Mouse (Mus musculus) cerebellum, adult 11-12 months (tissue): ENCODE results near the gene Ppip5k1.
"Not testable (repeated sequence)": the region's sequence is repeated elsewhere in the genome, so short reads cannot be mapped to it uniquely, and the experiment has no call there.

Source experiments
- DNase-seq: peaks from one replicate; pipeline ENCODE4 v3.0.0; 2022

Gene Ppip5k1

GRCm38 (mm10) chr2:121354820-121355592, at the start of gene Ppip5k1:
Gene Ppip5k1 (minus strand): TSS chr2:121355396.
- DNase-seq: peak; percentile 97

DNA sequence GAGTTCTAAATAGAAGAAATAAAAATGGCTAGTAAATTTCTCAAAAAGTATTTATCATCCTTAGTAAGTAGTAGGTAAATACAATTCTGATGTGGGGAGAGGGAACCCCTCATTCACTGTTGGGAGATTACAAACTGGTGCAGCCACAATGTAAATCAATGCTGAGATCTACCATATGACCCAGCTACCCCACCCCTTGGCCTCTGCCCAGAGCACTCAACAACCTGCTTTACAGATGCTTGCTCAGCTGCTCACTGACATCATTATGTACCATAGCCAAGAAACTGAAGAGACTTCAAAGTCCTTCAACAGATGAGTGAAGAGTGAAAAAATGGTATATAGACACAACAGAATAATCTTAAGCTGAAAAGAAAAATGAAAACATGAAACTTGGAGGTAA, 48.1 kb upstream of the Ppip5k1 start:
- DNase-seq: no peak

- DNase-seq: peak; percentile 74
These were observed 41.4 kb upstream of the Ppip5k1 start for GRCm38 (mm10) chr2:121396624-121397023.

DNA sequence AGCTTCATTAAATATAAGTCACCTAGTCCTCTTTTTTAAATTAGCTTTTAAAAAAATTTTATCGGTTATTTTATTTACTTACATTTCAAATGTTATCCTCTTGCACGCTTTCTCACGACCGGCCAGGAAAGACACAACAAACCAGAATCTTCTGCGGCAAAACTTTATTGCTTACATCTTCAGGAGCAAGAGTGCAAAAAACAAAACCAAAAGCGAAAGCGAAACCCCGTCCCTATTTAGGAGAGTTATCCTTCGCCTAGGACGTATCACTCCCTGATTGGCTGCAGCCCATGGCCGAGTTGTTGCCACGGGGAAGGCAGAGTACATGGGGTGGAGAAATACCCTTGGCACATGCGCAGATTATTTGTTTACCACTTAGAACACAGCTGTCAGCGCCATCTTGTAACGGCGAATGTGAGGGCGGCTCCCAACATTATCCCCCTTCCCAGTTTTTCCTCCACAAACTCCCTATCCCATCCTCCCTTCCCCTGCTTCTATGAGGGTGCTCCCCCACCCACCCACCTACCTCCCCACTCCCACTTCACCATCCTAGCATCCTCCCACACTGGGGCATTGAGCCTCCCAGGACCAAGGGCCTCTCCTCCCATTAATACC, 31.9 kb upstream of the Ppip5k1 start, which contains the start of gene Strc:
Gene Strc, minus strand, starts transcription at position 208 of the 615 bp plus-strand sequence.
- not testable (repeated sequence) for DNase-seq

DNA sequence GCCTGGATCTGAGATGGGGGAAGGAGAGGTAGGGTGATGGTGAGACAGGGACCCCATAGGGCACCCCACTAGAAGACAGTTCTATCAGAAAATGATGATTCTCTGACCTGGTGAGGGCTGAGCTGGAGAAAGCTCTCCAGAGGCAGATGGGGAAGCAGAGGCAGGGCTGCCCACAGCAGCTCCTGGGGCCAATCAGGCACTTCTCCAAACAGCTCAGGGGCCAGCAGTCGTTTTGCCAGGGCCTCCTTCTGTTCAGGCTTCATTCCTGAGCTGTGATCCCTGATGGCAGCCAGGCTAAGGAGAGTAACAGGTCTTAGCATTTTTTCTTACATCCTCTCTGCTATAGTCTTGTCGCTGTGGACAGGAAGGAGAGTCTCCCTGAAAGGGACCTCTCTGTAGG, 19.6 kb upstream of the Ppip5k1 start:
- no peak for DNase-seq

DNA sequence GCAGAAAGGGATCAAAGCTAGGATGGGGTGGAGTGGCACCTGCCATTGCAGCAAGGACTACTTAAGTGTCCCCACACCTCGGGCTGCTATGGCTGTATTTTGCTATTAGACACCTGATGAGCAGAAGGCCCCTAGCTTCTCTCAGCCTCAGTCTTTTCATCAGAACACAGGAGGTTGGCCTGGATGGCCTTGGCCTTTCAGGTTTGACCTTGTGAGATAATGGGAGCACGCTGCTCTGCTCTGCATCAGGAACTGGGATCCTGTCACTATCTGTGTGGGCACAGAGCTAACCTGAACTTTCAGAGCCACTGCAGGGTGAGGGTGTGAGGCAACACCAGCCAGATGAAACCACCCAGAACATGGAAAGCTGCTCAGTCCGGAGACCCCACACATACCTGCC, 17.1 kb upstream of the Ppip5k1 start:
- DNase-seq: no peak

DNA sequence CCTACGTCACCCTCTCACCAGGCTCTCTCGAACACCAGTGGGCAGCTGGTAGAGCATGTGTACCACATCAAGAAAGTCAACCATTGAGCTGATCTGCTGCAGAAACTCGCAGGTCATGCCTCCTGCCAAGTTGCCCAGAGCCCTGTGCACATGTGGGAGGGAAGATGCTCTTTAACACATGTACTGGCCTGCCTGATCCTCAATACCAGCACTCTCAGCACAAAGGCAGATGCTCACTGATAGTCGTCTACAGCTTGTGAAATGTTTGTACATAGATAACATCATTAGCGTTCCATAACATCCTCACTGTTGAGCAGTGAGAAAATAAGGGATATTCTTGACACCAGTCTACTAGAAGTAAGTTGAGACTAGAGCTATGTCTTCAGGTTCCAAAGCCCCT, 15.7 kb upstream of the Ppip5k1 start:
- DNase-seq: no peak

DNA sequence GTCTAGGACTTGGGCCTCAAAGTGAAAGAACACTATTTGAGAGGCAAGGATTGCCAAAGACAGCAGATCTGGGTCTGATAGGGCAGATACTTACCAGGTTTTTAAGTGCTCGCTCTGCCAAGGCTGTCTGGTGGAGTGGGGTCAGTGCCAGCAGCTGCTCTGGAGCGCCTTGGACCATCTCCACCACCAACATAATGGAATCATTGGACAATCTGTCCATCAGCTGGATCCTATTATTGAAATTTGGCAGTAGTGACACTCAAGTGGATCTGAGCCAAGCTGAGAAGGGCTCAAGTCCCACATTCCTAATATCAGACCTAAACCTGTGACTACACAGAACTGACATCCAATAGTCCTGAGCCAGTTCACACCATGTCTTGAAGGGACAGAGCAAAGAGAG, 13.6 kb upstream of the Ppip5k1 start:
- peak; percentile 51 for DNase-seq

DNA sequence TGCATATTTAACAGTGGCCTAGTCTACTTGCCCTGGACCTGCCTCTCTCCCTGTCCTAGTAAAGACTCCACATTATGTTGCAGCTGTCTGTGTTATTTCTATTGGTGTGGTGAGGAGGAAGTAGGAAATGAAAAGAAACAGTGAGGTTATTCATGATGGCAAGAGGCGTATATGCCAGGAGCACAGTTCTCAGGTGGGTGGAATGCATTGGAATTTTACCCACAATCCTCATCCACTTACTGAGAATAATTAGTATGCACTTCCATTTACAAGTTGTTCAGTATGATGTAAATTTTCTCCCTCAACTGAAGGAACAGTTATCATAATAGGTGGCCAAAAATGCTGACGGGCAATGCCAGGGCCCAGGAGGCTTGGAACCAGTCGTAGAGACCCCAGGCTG, 8.5 kb upstream of the Ppip5k1 start:
- no peak for DNase-seq

GRCm38 (mm10) chr2:121359461-121359860, 4.3 kb upstream of the Ppip5k1 start:
- peak; percentile 55 for DNase-seq

DNA sequence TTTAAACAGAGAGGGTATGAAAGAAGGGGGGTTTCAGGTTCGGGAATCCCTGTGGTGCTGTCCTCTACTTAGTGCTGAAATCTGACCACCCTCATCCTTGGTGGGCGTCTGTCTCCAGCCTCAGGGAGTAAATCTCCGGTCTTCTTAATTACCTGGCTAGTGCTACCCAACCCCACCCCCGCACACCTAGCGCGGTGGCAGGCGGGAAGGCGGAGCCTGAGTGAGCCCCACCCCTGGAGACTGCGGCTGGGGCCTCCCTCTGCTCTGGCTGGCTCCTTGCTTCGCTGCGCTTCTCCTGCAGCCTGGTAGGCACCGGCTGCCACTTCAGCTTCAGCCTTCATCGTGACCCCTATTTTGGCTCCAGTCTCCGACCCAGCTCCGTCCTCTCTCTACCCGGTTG, 3.2 kb upstream of the Ppip5k1 start:
- DNase-seq: peak; percentile 95

GRCm38 (mm10) chr2:121357961-121358360, 2.8 kb upstream of the Ppip5k1 start:
- no peak for DNase-seq

- DNase-seq: peak; percentile 30
These were observed 2.3 kb upstream of the Ppip5k1 start, which contains the start of gene Ckmt1 for GRCm38 (mm10) chr2:121357494-121357893. Gene Ckmt1 (plus strand): TSS chr2:121357714.

GRCm38 (mm10) chr2:121354378-121354777, 818 bp downstream of the Ppip5k1 start:
- no peak for DNase-seq

DNA sequence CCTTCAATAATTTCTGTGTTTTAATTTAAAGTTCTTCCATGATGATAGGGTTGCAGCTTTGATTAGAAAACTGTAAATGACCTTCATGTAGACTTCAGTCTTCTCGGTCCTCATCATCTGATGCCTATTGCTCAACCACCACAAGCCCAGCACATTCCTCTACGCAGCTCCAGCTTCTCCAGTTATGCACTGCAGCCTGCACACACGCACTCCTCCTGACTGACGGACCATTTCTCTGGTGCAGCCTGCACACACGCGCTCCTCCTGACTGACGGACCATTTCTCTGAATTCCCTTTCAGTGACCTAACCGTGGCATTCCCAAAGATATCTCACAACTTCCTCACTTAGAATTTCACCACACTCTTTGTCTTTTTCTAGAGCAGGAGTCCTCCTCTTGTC, 2.0 kb downstream of the Ppip5k1 start:
- DNase-seq: no peak

- DNase-seq: no peak
These were observed 16.1 kb downstream of the Ppip5k1 start for GRCm38 (mm10) chr2:121339057-121339456.

DNA sequence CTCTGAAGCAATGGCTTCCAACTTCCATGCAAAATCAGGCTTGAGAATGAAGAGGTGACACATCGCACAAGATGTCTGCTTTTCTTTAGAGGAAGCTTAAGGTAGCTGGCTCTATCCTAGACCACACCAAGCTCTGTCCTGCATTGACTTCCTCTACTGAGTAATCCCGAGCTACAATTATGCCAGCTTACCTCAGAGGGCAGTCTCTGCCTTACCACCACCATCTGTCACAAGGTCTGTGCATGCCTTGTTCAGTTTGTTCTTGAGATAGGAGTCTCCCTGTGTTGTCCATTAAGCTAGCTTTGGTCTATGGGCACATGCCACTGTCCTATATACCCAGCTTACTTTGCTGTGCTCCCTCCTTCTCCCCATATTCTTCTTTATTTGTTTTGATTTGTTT, 25.7 kb downstream of the Ppip5k1 start:
- peak; percentile 85 for DNase-seq

GRCm38 (mm10) chr2:121323693-121324470, 31.3 kb downstream of the Ppip5k1 start:
- peak; percentile 88 for DNase-seq

- peak; percentile 95 for DNase-seq
These were observed 32.2 kb downstream of the Ppip5k1 start for GRCm38 (mm10) chr2:121323041-121323440.

DNA sequence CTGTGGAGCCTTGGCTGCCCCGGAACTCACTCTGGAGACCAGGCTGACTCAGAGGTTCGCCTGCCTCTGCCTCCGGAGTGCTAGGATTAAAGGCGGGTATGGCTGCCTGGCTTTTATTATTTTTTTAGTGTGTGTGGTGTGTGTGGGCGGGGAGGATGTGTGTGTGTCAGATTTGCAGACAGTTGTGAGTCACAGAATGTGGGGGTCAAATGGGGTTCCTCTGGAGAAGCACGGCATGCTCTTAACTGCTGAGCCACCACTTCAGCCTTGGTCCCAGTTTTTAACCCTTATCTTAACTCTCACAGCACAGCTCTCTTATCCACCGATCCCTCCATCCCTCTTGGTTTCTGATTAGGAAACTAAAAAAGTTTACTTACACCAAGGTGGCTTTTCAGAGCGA, 38.9 kb downstream of the Ppip5k1 start:
- no peak for DNase-seq

DNA sequence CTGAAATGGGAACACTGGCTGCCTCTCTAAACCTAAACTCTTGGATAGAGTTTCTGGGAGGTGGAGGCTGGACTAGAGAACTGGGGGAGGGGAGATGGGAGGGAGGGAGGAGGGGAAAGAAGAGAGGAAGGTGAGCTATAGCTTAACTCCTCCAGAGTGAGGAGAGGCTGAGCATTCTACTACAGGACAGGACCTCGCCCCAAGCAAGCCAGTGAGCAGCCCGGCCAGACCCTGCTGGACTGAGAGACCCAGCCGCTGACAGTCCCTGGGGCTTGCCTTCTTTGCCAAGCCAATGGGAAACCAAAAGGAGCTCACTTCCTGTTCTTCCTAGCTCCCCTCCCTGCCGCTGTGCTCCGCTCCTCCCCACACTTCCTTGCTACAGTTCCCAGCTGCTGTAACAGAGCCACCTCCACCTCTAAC, 46.2 kb downstream of the Ppip5k1 start:
- DNase-seq: no peak

- DNase-seq: peak; percentile 77
These were observed 55.2 kb downstream of the Ppip5k1 start for GRCm38 (mm10) chr2:121300036-121300435.

- DNase-seq: peak; percentile 65
These were observed 55.7 kb downstream of the Ppip5k1 start for GRCm38 (mm10) chr2:121299471-121299870.

- peak; percentile 69 for DNase-seq
These were observed 57.1 kb downstream of the Ppip5k1 start for GRCm38 (mm10) chr2:121298131-121298530.
